Mouse (Mus musculus): ENCODE data around the gene Lrrc34. TPM values are rescaled to one million over a fixed set of nuclear protein-coding genes. Genes with fewer than 3 reads are reported as not detected.
A peak's percentile ranks its signal among the peaks of the same experiment; 100 is the strongest.

Lrrc34 gene
- polyA plus RNA-seq, 1 experiment from 2014 or later, result 0.08 TPM

DNA sequence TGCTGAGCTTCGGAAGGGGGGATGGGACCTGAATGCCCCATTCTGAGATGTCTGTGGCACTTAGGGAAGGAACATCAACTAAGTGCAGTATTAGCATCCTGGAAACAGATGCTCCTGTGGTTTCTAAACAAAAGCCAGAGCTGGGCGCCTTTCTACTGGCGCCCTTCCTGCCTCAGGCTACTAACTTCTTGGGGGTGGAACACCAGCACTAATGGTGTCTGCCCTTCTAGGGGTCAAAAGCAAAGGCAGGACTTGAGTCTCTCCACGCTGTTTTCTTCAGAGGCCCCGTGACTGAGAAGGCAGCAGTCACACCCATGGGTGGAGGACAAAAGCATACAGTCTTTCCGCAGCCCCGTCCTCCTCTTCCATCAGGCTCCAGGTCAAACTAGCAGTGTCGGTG is 908 bp downstream of the Lrrc34 start:
- ChIA-PET CTCF (interaction anchor here (1.3 kb wide), 1 partner anchor 9 kb away, joined by 3 read pairs; no protein-coding TSS in a partner anchor), POLR2A (no interaction called here)
- ATAC-seq (no peak), DNase-seq (ENCODE audit: low read depth, low spot score) (no peak)
- TF ChIP-seq CTCF (IDR thresholded peaks at IDR 0.05), result no peak
- peaks cover 20% of the 10 kb centered on the region for H3K27me3 ChIP-seq
- in situ Hi-C loops (cut with MboI; ENCODE audit: low pct_unique_long_range_greater_than_20kb), result no loop called here

- ChIA-PET CTCF (no interaction called here), POLR2A (no interaction called here)
- H3K27me3 ChIP-seq, result peaks cover 2% of the 10 kb centered on the region
- in situ Hi-C loops (cut with MboI; ENCODE audit: low pct_unique_long_range_greater_than_20kb), result no loop called here
- ATAC-seq, result no peak
- DNase-seq (ENCODE audit: low read depth, low spot score), result no peak
- TF ChIP-seq CTCF (IDR thresholded peaks at IDR 0.05), result no peak
Measured at GRCm38 (mm10) chr3:30644207-30644606, 3.5 kb downstream of the Lrrc34 start, which contains the start of gene Lrriq4. Lrriq4 (plus strand) TSS chr3:30644507.

DNA sequence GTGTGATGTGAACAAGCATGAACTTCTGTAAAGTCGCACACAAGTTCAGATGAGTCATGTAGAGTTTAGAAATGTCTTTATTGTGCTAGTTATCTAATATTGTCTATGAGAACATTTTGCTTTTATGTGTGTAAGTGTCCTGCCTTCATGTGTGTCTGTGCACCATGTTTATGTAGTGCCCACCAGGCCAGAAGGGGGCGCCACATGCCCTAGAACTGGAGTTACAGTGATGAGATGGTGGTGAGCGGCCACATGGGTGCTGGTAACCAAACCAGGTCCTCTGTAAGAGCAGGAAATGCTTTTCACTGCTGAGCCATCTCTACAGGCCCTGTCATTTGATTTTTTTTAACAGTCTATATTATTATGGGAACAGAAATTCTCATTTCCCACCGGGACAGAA is 12.0 kb downstream of the Lrrc34 start:
- in situ Hi-C loops (cut with MboI; ENCODE audit: low pct_unique_long_range_greater_than_20kb), result no loop called here

DNA sequence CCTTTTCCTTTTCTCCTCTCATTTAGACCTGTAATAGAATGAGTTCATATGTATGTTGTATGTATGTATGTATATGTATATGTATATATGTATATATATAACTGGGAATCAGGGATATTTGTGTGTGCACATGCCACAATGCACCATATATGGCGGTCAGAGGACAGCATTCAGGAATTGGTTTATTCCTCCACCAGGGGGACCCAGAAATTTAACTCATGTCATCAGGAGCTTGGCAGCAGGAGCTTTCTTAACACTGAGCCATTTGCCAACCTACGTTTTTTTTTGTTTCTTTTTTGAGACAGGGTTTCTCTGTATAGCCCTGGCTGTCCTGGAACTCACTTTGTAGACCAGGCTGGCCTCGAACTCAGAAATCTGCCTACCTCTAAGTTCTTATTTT is 14.0 kb downstream of the Lrrc34 start:
- in situ Hi-C loops (cut with MboI; ENCODE audit: low pct_unique_long_range_greater_than_20kb), result no loop called here
- CTCF ChIA-PET, result interaction anchor here (1.1 to 1.8 kb wide), 4 partner anchors 12 to 57 kb away, joined by 3 to 6 read pairs (median 4); no protein-coding TSS in a partner anchor
- ATAC-seq, result no peak

More for the DNA sequence above, 12.0 kb downstream of the Lrrc34 start:
- CTCF ChIA-PET, result interaction anchor here (1.7 kb wide), 1 partner anchor 12 kb away, joined by 5 read pairs; no protein-coding TSS in a partner anchor
- POLR2A ChIA-PET, result no interaction called here
- DNase-seq (ENCODE audit: low read depth, low spot score) (no peak), ATAC-seq (no peak)
- peak; percentile 37 for TF ChIP-seq CTCF (IDR thresholded peaks at IDR 0.05)
- no peaks in the 10 kb centered on the region for H3K27me3 ChIP-seq

DNA sequence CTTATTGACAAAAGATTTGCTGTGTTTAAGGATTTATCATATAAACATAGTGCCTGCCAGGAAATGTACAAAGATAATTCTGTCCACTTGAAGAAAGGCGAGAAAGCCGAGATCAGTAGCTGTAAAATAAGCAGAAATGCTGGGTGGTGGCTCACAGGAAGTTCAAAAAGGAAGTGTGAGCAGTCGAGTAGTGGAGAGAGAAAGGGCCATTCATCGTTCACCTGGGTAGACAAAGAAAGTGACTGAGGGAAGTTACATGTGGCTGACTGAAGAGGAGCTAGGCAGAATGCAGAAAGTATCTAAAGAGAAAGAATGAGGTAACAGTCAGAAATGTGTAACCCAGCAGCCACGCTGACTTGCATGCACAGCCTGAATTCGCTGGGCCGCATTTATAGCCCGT is 27.5 kb downstream of the Lrrc34 start:
- no peaks in the 10 kb centered on the region for H3K27me3 ChIP-seq
- ATAC-seq, result no peak
- in situ Hi-C loops (cut with MboI; ENCODE audit: low pct_unique_long_range_greater_than_20kb), result no loop called here
- DNase-seq (ENCODE audit: low read depth, low spot score), result no peak
- ChIA-PET CTCF (interaction anchor here (0.7 to 4.5 kb wide), 5 partner anchors 8 to 17 kb away, joined by 3 to 35 read pairs (median 3); no protein-coding TSS in a partner anchor), POLR2A (interaction anchor here (1.3 to 2.9 kb wide), 2 partner anchors 10 to 17 kb away, joined by 3 to 7 read pairs; no protein-coding TSS in a partner anchor)
- no peak for TF ChIP-seq CTCF (IDR thresholded peaks at IDR 0.05)

More for the DNA sequence above, 14.0 kb downstream of the Lrrc34 start:
- TF ChIP-seq CTCF (IDR thresholded peaks at IDR 0.05), result peak; percentile 50
- no peak for DNase-seq (ENCODE audit: low read depth, low spot score)
- H3K27me3 ChIP-seq, result no peaks in the 10 kb centered on the region
- POLR2A ChIA-PET, result no interaction called here

- no peaks in the 10 kb centered on the region for H3K27me3 ChIP-seq
- ChIA-PET CTCF (interaction anchor here (1.0 to 5.8 kb wide), 6 partner anchors 8 to 223 kb away, joined by 3 to 35 read pairs (median 6); no protein-coding TSS in a partner anchor), POLR2A (interaction anchor here (1.6 kb wide), 1 partner anchor 10 kb away, joined by 7 read pairs; no protein-coding TSS in a partner anchor)
- no peak for ATAC-seq
- TF ChIP-seq CTCF (IDR thresholded peaks at IDR 0.05), result no peak
- in situ Hi-C loops (cut with MboI; ENCODE audit: low pct_unique_long_range_greater_than_20kb), result no loop called here
- DNase-seq (ENCODE audit: low read depth, low spot score), result no peak
Measured at GRCm38 (mm10) chr3:30610930-30611329, 36.7 kb downstream of the Lrrc34 start.

DNA sequence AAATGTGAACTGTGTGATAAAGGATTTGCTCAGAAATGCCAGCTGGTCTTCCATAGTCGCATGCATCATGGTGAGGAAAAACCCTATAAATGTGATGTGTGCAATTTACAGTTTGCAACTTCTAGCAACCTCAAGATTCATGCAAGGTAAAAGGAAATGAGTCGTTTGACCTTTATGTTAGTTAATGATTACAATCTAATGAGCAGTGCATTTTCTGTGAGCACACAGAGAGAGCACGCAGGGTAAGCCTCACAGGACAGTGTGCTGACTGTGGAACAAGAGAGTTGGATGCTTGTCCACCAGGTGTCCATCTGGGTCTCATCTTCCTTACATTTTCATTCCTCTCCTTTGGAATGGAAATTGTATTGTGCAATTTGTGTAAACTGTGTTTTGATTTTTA is 38.7 kb downstream of the Lrrc34 start:
- H3K27me3 ChIP-seq, result no peaks in the 10 kb centered on the region
- in situ Hi-C loops (cut with MboI; ENCODE audit: low pct_unique_long_range_greater_than_20kb), result loop anchor here (10.0 kb wide), 1 partner anchor 186 kb away; the partner anchor contains the start of gene Sec62
- TF ChIP-seq CTCF (IDR thresholded peaks at IDR 0.05), result no peak
- DNase-seq (ENCODE audit: low read depth, low spot score) (no peak), ATAC-seq (peak; percentile 47)
- ChIA-PET CTCF (interaction anchor here (0.9 to 4.5 kb wide), 5 partner anchors 9 to 366 kb away, joined by 3 to 19 read pairs (median 3); partner anchors contain the start of gene Actrt3), POLR2A (interaction anchor here (1.3 kb wide), 1 partner anchor 47 kb away, joined by 3 read pairs; no protein-coding TSS in a partner anchor)

- DNase-seq (ENCODE audit: low read depth, low spot score) (no peak), ATAC-seq (no peak)
- ChIA-PET CTCF (interaction anchor here (0.8 to 2.8 kb wide), 5 partner anchors 10 to 599 kb away, joined by 3 to 15 read pairs (median 3); no protein-coding TSS in a partner anchor), POLR2A (interaction anchor here (0.9 to 1.5 kb wide), 3 partner anchors 8 to 393 kb away, joined by 3 to 4 read pairs (median 3); no protein-coding TSS in a partner anchor)
- no peaks in the 10 kb centered on the region for H3K27me3 ChIP-seq
- in situ Hi-C loops (cut with MboI; ENCODE audit: low pct_unique_long_range_greater_than_20kb), result loop anchor here (10.0 kb wide), 1 partner anchor 192 kb away; the partner anchor contains the start of gene Sec62
- TF ChIP-seq CTCF (IDR thresholded peaks at IDR 0.05), result no peak
Measured at GRCm38 (mm10) chr3:30603256-30603655, 44.4 kb downstream of the Lrrc34 start.

GRCm38 (mm10) chr3:30602740-30603098 is 45.0 kb downstream of the Lrrc34 start:
- peak; percentile 61 for ATAC-seq
- in situ Hi-C loops (cut with MboI; ENCODE audit: low pct_unique_long_range_greater_than_20kb), result loop anchor here (10.0 kb wide), 1 partner anchor 192 kb away; the partner anchor contains the start of gene Sec62
- CTCF ChIA-PET, result interaction anchor here (0.8 to 2.8 kb wide), 6 partner anchors 10 to 599 kb away, joined by 3 to 15 read pairs (median 3); no protein-coding TSS in a partner anchor
- POLR2A ChIA-PET, result interaction anchor here (0.9 to 1.2 kb wide), 2 partner anchors 18 to 394 kb away, joined by 3 read pairs; no protein-coding TSS in a partner anchor
- DNase-seq (ENCODE audit: low read depth, low spot score), result no peak
- TF ChIP-seq CTCF (IDR thresholded peaks at IDR 0.05), result no peak
- no peaks in the 10 kb centered on the region for H3K27me3 ChIP-seq

DNA sequence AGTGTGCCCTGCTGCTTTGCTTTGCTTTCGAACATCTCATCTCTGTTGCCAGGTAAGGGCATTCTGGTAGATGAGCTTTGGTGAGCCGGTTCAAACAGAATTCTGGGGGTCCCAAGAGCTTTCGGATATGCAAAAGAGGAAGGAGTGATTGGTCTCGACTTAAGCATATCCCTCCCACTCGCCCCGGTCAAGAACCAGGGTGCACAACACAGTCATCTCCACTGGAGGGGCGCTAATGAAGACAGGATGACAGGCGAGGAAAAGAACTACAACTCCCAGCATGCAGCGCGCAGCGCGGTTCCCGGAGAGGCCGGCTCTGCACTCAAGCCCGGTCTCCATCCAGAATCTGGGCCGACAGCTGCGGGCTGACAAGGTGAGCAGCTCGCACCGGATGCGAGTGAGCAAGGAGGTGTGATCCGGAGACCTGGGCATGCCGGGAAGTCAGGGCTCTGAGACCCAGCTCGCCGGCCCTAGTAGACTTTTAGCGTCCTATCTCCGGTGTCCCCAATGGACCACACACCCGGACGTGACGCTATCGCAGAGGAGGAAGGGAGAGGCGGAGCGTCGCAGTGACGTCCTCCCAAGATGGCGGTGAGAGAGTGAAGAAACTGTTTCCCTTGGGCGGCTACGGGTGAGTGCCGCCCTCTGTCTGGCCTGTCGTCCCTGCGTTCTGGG is 45.5 kb downstream of the Lrrc34 start, which contains the start of gene Mynn:
Gene Mynn, plus strand, starts transcription at position 1 of the 675 bp plus-strand sequence.
- in situ Hi-C loops (cut with MboI; ENCODE audit: low pct_unique_long_range_greater_than_20kb), result loop anchor here (10.0 kb wide), 1 partner anchor 193 kb away; the partner anchor contains the start of gene Sec62
- CTCF ChIA-PET, result interaction anchor here (0.8 to 2.8 kb wide), 7 partner anchors 8 to 598 kb away, joined by 3 to 15 read pairs (median 4); no protein-coding TSS in a partner anchor
- POLR2A ChIA-PET, result interaction anchor here (1.2 kb wide), 1 partner anchor 394 kb away, joined by 3 read pairs; no protein-coding TSS in a partner anchor
- ATAC-seq (peak; percentile 92), DNase-seq (ENCODE audit: low read depth, low spot score) (peak; percentile 98)
- no peak for TF ChIP-seq CTCF (IDR thresholded peaks at IDR 0.05)
- no peaks in the 10 kb centered on the region for H3K27me3 ChIP-seq
